ENCODE assay signal across 14 mouse cellular contexts in genomic region chr3:26970529-26970928, GRCm38 (mm10).
"Had no signal": no experiment of that assay in that cellular context is flagged by ENCODE, and none has a peak within 500 bp of the region (broad histone marks: within the 10 kb centered on the region; RNA-seq: fewer than 3 reads in every experiment).

No protein-coding gene starts in this region.

- H3K27ac ChIP-seq: limb, embryonic 13.5 days; liver, embryonic 14.5 days; midbrain, embryonic 13.5 days; neural tube, embryonic 13.5 days had no signal

- H3K27me3 ChIP-seq: limb, embryonic 13.5 days; midbrain, embryonic 13.5 days; neural tube, embryonic 13.5 days had no signal

- H3K36me3 ChIP-seq: limb, embryonic 13.5 days; midbrain, embryonic 13.5 days; neural tube, embryonic 13.5 days had no signal

- H3K4me1 ChIP-seq: limb, embryonic 13.5 days; midbrain, embryonic 13.5 days; neural tube, embryonic 13.5 days had no signal

- H3K9me3 ChIP-seq: limb, embryonic 13.5 days; midbrain, embryonic 13.5 days; neural tube, embryonic 13.5 days had no signal

- DNase-seq: kidney, postnatal 10 days; layer of hippocampus, adult 9-11 months; left cerebral cortex, postnatal 4 days; lung, adult 18-20 months; lung, postnatal 36 days; retina, postnatal 1 day; right cerebral cortex, postnatal 4 days; spleen, adult 18-20 months; thymus, adult 18-20 months; thymus, postnatal 14 days had no signal

- H3K4me2 ChIP-seq: limb, embryonic 13.5 days; midbrain, embryonic 13.5 days; neural tube, embryonic 13.5 days had no signal

- H3K9ac ChIP-seq: limb, embryonic 13.5 days; liver, embryonic 14.5 days; midbrain, embryonic 13.5 days; neural tube, embryonic 13.5 days had no signal

- ATAC-seq: midbrain, embryonic 13.5 days had no signal

- H3K4me3 ChIP-seq: limb, embryonic 13.5 days; midbrain, embryonic 13.5 days; neural tube, embryonic 13.5 days had no signal
